Mouse (Mus musculus) MEL (cell line): ENCODE measurements around the gene B230217C12Rik. TPM values are rescaled to one million over a fixed set of nuclear protein-coding genes. Genes with fewer than 3 reads are reported as not detected.
A peak's percentile ranks its signal among the peaks of the same experiment; 100 is the strongest.

Experiments used
- DNase-seq: peaks from one replicate; pipeline ENCODE4 v3.0.0; 2011; ENCODE audit warnings: low read depth, low spot score
- H3K27ac ChIP-seq: 2 replicates; pipeline ENCODE4 v1.5.1; 2012; ENCODE audit warnings: low read depth, mild to moderate bottlenecking, control low read depth, low read length, moderate library complexity; ENCODE audit not compliant: control insufficient read depth
- H3K27me3 ChIP-seq, 2 experiments: fragments of 150-350 bp in 1 of 2; sonication (generic) in 1 of 2; 2 replicates each; pipeline ENCODE4 v1.6.1; 2012; ENCODE audit warnings: low read length in 2 of 2, mild to moderate bottlenecking in 2 of 2, improper control_type of control experiment in 1 of 2, moderate library complexity in 1 of 2; ENCODE audit not compliant: insufficient read depth in 2 of 2, control insufficient read depth in 1 of 2
- H3K36me3 ChIP-seq, 2 experiments: 2 replicates each; pipeline ENCODE4 v1.6.1; 2012 to 2014; ENCODE audit warnings: low read length in 2 of 2, improper control_type of control experiment in 1 of 2, inconsistent platforms in 1 of 2, mild to moderate bottlenecking in 1 of 2; ENCODE audit not compliant: insufficient read depth in 2 of 2, control insufficient read depth in 1 of 2
- H3K4me1 ChIP-seq, 2 experiments: fragments of 150-350 bp in 1 of 2; sonication (generic) in 1 of 2; 2 replicates each; pipeline ENCODE4 v1.6.1; 2012; ENCODE audit warnings: low read length in 2 of 2, improper control_type of control experiment in 1 of 2, mild to moderate bottlenecking in 1 of 2; ENCODE audit not compliant: insufficient read depth in 2 of 2, control insufficient read depth in 1 of 2
- H3K4me3 ChIP-seq, 2 experiments: fragments of 150-350 bp in 1 of 2; sonication (generic) in 1 of 2; 2 replicates each; pipeline ENCODE4 v1.5.1; 2012; ENCODE audit warnings: low read depth in 2 of 2, low read length in 2 of 2, mild to moderate bottlenecking in 2 of 2, moderate library complexity in 2 of 2, control low read depth in 1 of 2, improper control_type of control experiment in 1 of 2; ENCODE audit not compliant: control insufficient read depth in 1 of 2, insufficient read depth in 1 of 2
- H3K79me2 ChIP-seq: 2 replicates; pipeline ENCODE4 v1.6.1; 2012; ENCODE audit warnings: mild to moderate bottlenecking, low read length, moderate library complexity; ENCODE audit not compliant: control insufficient read depth, poor library complexity, insufficient read depth
- H3K9ac ChIP-seq: 2 replicates; pipeline ENCODE4 v1.6.1; 2012; ENCODE audit warnings: low read depth, mild to moderate bottlenecking, control low read depth, low read length, moderate library complexity; ENCODE audit not compliant: control insufficient read depth, poor library complexity, severe bottlenecking
- H3K9me3 ChIP-seq: fragments of 150-350 bp; sonication (generic); replicated peaks from 2 replicates; pipeline ENCODE4 v1.6.1; 2012; ENCODE audit warnings: mild to moderate bottlenecking, low read length, improper control_type of control experiment, moderate library complexity; ENCODE audit not compliant: insufficient read depth
- BHLHE40 ChIP-seq: IDR thresholded peaks from 2 replicates; pipeline ENCODE4 v1.6.1; 2012; ENCODE audit warnings: low read depth, mild to moderate bottlenecking, inconsistent platforms, low read length, improper control_type of control experiment, borderline replicate concordance
- CHD1 ChIP-seq: IDR thresholded peaks from 2 replicates; pipeline ENCODE4 v1.6.1; 2012; ENCODE audit warnings: low read depth, mild to moderate bottlenecking, inconsistent platforms, low read length, improper control_type of control experiment
- CHD2 ChIP-seq: IDR thresholded peaks from 2 replicates; pipeline ENCODE4 v1.6.1; 2011; ENCODE audit warnings: low read length, improper control_type of control experiment
- CTCF ChIP-seq, 3 experiments: IDR thresholded peaks in 2 of 3; conservative IDR thresholded peaks in 1 of 3; 2 replicates each; pipeline ENCODE4 v1.5.1; 2011 to 2012; ENCODE audit warnings: low read length in 3 of 3, low read depth in 2 of 3, mild to moderate bottlenecking in 2 of 3, improper control_type of control experiment in 1 of 3, inconsistent platforms in 1 of 3, mixed read lengths in 1 of 3, moderate library complexity in 1 of 3; ENCODE audit not compliant: control insufficient read depth in 1 of 3, insufficient read depth in 1 of 3, poor library complexity in 1 of 3, severe bottlenecking in 1 of 3
- E2F4 ChIP-seq: IDR thresholded peaks from 2 replicates; pipeline ENCODE4 v1.6.1; 2011; ENCODE audit warnings: low read depth, low read length, improper control_type of control experiment, borderline replicate concordance
- ELF1 ChIP-seq: IDR thresholded peaks from 2 replicates; pipeline ENCODE4 v1.6.1; 2014; ENCODE audit warnings: low read depth, mild to moderate bottlenecking, inconsistent platforms, low read length, improper control_type of control experiment, moderate library complexity
- ETS1 ChIP-seq: IDR thresholded peaks from 2 replicates; pipeline ENCODE4 v1.6.1; 2012; ENCODE audit warnings: low read depth, mild to moderate bottlenecking, inconsistent platforms, low read length, improper control_type of control experiment, moderate library complexity
- GATA1 ChIP-seq: IDR thresholded peaks from 2 replicates; pipeline ENCODE4 v1.6.1; 2011; ENCODE audit warnings: low read depth, low read length, improper control_type of control experiment
- HCFC1 ChIP-seq: IDR thresholded peaks from 2 replicates; pipeline ENCODE4 v1.6.1; 2012; ENCODE audit warnings: low read depth, mild to moderate bottlenecking, inconsistent platforms, low read length, improper control_type of control experiment, moderate library complexity
- JUND ChIP-seq: IDR thresholded peaks from 2 replicates; pipeline ENCODE4 v1.6.1; 2011; ENCODE audit warnings: low read depth, mild to moderate bottlenecking, improper control_type of control experiment, low read length
- KAT2A ChIP-seq: conservative IDR thresholded peaks from 2 replicates; pipeline ENCODE4 v1.6.1; 2012; ENCODE audit warnings: low read depth, low read length, improper control_type of control experiment, inconsistent platforms
- MAFK ChIP-seq: IDR thresholded peaks from 2 replicates; pipeline ENCODE4 v1.6.1; 2011; ENCODE audit warnings: low read depth, mild to moderate bottlenecking, low read length, improper control_type of control experiment, borderline replicate concordance
- MAX ChIP-seq: IDR thresholded peaks from 2 replicates; pipeline ENCODE4 v1.6.1; 2011; ENCODE audit warnings: low read length, improper control_type of control experiment
- MAZ ChIP-seq: IDR thresholded peaks from 2 replicates; pipeline ENCODE4 v1.6.1; 2012; ENCODE audit warnings: low read depth, mild to moderate bottlenecking, inconsistent platforms, low read length, improper control_type of control experiment
- MEF2A ChIP-seq: IDR thresholded peaks from 2 replicates; pipeline ENCODE4 v1.6.1; 2014; ENCODE audit warnings: low read depth, mild to moderate bottlenecking, inconsistent platforms, low read length, improper control_type of control experiment; ENCODE audit not compliant: poor library complexity, insufficient replicate concordance, severe bottlenecking; ENCODE audit errors: extremely low read depth
- MXI1 ChIP-seq: IDR thresholded peaks from 2 replicates; pipeline ENCODE4 v1.6.1; 2011; ENCODE audit warnings: mild to moderate bottlenecking, low read depth, low read length, improper control_type of control experiment
- MYB ChIP-seq: IDR thresholded peaks from 2 replicates; pipeline ENCODE4 v1.6.1; 2011; ENCODE audit warnings: mild to moderate bottlenecking, low read depth, low read length, improper control_type of control experiment
- MYC ChIP-seq: IDR thresholded peaks from 2 replicates; pipeline ENCODE4 v1.6.1; 2011; ENCODE audit warnings: low read depth, mild to moderate bottlenecking, low read length, improper control_type of control experiment, moderate library complexity
- NELFE ChIP-seq: IDR thresholded peaks from 2 replicates; pipeline ENCODE4 v1.6.1; 2011; ENCODE audit warnings: low read depth, low read length, improper control_type of control experiment
- POLR2A ChIP-seq, 2 experiments: IDR thresholded peaks; 2 replicates each; pipeline ENCODE4 v1.6.1; 2011 to 2012; ENCODE audit warnings: low read length in 2 of 2, mild to moderate bottlenecking in 2 of 2, control low read depth in 1 of 2, improper control_type of control experiment in 1 of 2, low read depth in 1 of 2, moderate library complexity in 1 of 2; ENCODE audit not compliant: control insufficient read depth in 1 of 2, insufficient read depth in 1 of 2, poor library complexity in 1 of 2
- POLR2AphosphoS2 ChIP-seq: IDR thresholded peaks from 2 replicates; pipeline ENCODE4 v1.6.1; 2011; ENCODE audit warnings: low read length, improper control_type of control experiment
- POLR2AphosphoS5 ChIP-seq: IDR thresholded peaks from 2 replicates; pipeline ENCODE4 v1.6.1; 2012; ENCODE audit warnings: low read depth, borderline replicate concordance, mild to moderate bottlenecking, inconsistent platforms, low read length, moderate library complexity, mixed read lengths
- RAD21 ChIP-seq: IDR thresholded peaks from 2 replicates; pipeline ENCODE4 v1.6.1; 2011; ENCODE audit warnings: mild to moderate bottlenecking, low read depth, low read length, improper control_type of control experiment
- RCOR1 ChIP-seq: IDR thresholded peaks from 2 replicates; pipeline ENCODE4 v1.6.1; 2012; ENCODE audit warnings: low read depth, mild to moderate bottlenecking, inconsistent platforms, low read length, improper control_type of control experiment
- SIN3A ChIP-seq: IDR thresholded peaks from 2 replicates; pipeline ENCODE4 v1.6.1; 2012; ENCODE audit warnings: low read length, improper control_type of control experiment, inconsistent platforms
- SMC3 ChIP-seq: IDR thresholded peaks from 2 replicates; pipeline ENCODE4 v1.6.1; 2011; ENCODE audit warnings: low read depth, low read length, improper control_type of control experiment
- TAL1 ChIP-seq: IDR thresholded peaks from 2 replicates; pipeline ENCODE4 v1.6.1; 2012; ENCODE audit warnings: mild to moderate bottlenecking, inconsistent platforms, low read length, moderate library complexity, mixed read lengths
- TBP ChIP-seq: IDR thresholded peaks from 2 replicates; pipeline ENCODE4 v1.8.0; 2011; ENCODE audit warnings: low read depth, low read length, improper control_type of control experiment
- TCF12 ChIP-seq: IDR thresholded peaks from 2 replicates; pipeline ENCODE4 v1.6.1; 2014; ENCODE audit warnings: low read depth, mild to moderate bottlenecking, inconsistent platforms, low read length, improper control_type of control experiment, moderate library complexity
- UBTF ChIP-seq: IDR thresholded peaks from 2 replicates; pipeline ENCODE4 v1.6.1; 2012; ENCODE audit warnings: low read depth, mild to moderate bottlenecking, inconsistent platforms, low read length, improper control_type of control experiment, moderate library complexity, borderline replicate concordance; ENCODE audit not compliant: insufficient read depth
- USF1 ChIP-seq: IDR thresholded peaks from 2 replicates; pipeline ENCODE4 v1.6.1; 2014; ENCODE audit warnings: low read depth, mild to moderate bottlenecking, inconsistent platforms, low read length, improper control_type of control experiment, moderate library complexity
- USF2 ChIP-seq, 2 experiments: IDR thresholded peaks; 2 replicates each; pipeline ENCODE4 v1.6.1; 2011 to 2012; ENCODE audit warnings: improper control_type of control experiment in 2 of 2, low read length in 2 of 2, borderline replicate concordance in 1 of 2, inconsistent platforms in 1 of 2, low read depth in 1 of 2, mild to moderate bottlenecking in 1 of 2; ENCODE audit not compliant: insufficient read depth in 1 of 2
- ZC3H11A ChIP-seq: IDR thresholded peaks from 2 replicates; pipeline ENCODE4 v1.6.1; 2012; ENCODE audit warnings: low read depth, mild to moderate bottlenecking, inconsistent platforms, low read length, improper control_type of control experiment
- ZKSCAN1 ChIP-seq: IDR thresholded peaks from 2 replicates; pipeline ENCODE4 v1.6.1; 2012; ENCODE audit warnings: low read depth, mild to moderate bottlenecking, inconsistent platforms, low read length, improper control_type of control experiment, moderate library complexity
- ZMIZ1 ChIP-seq: IDR thresholded peaks from 2 replicates; pipeline ENCODE4 v1.6.1; 2012; ENCODE audit warnings: low read depth, mild to moderate bottlenecking, inconsistent platforms, low read length, improper control_type of control experiment, moderate library complexity
- ZNF384 ChIP-seq: IDR thresholded peaks from 2 replicates; pipeline ENCODE4 v1.6.1; 2012; ENCODE audit warnings: low read depth, mild to moderate bottlenecking, inconsistent platforms, low read length, improper control_type of control experiment
- polyA plus RNA-seq, 2 experiments: library from polyadenylated mRNA; stranded (reverse) in 1 of 2; unstranded in 1 of 2; fragments of >175 nt in 1 of 2; fragments of >200 nt in 1 of 2; gene quantifications; 2 replicates each; pipeline versions ENCODE4 v1.2.1 to v1.2.4; 2012; ENCODE audit warnings: low replicate concordance in 2 of 2, low read depth in 1 of 2; ENCODE audit not compliant: insufficient read length in 2 of 2, insufficient read depth in 1 of 2, missing spikeins in 1 of 2
- total RNA-seq: library from RNA; depleted of rRNA; stranded (reverse); fragments of 300-350 nt; gene quantifications from 2 replicates; pipeline ENCODE4 v1.2.3, GENCODE M21; 2012

Gene B230217C12Rik
- total and polyA plus RNA-seq, 3 experiments: 0.81 TPM; not detected in 2

DNA sequence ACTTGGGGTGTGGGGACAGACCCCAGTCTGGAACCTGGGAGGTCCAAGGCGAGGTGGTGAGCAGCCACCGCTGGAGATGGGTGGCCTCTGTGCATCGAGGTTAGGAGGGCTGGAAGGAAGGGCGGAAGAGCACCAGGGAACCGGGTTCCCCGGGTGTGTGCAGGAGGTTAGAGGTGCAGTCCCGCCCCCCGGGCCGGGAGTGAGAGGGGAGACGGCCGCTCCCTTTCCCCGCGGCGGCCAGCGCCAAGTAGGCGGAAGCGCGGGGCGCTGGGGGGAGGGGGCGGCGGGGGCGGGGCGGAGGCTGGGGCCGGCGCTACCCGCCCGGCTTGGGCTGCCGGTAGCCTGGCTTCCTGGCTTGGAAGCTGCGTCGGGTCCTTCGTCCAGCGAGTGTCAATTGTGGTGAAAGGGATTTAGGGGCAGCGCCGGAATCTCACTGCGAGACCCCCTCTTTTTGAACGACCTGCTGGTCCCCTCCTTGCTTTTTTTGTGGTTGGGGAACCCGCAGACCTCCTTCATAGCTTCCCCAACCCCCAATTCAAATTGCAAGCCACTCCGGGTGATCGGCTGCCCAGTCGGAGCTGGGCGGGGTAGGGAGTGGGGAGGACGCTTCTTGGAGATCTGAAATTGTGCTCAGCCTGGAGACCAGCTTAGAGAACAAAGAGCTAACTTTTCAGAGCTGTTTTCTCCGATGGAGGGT, 40.4 kb upstream of the B230217C12Rik start:
- Histone ChIP-seq H3K36me3 (peaks cover 0 to 12% of the 10 kb centered on the region in 2 experiments; a peak in 2 of 4 replicates), H3K27me3 (no peaks in the 10 kb centered on the region), H3K79me2 (peaks cover 13% of the 10 kb centered on the region; the same call in 1 of the 2 replicates), H3K4me3 (peak overlapping the region; percentile 86 to 93), H3K9me3 (no peaks in the 10 kb centered on the region), H3K4me1 (peaks cover 2 to 20% of the 10 kb centered on the region in 2 experiments; a peak in 3 of 4 replicates), H3K27ac (peak overlapping the region; percentile 87), H3K9ac (peak overlapping the region; percentile 82)
- peak; percentile 90 for DNase-seq
- no peak for TF ChIP-seq TAL1
- TF ChIP-seq USF1: 0 out of 2 replicates have a peak, but pooled peaks have one; percentile 22
- TF ChIP-seq SMC3: no peak
- TF ChIP-seq ZMIZ1: peak; percentile 40; the same call in 1 of the 2 replicates
- no peak; the same call in 1 of the 2 replicates for TF ChIP-seq HCFC1
- TF ChIP-seq POLR2A (IDR thresholded peaks at IDR 0.05; ENCODE audit: control insufficient read depth in 1 of 2, insufficient read depth in 1 of 2, low read depth in 1 of 2, low read length in 2 of 2, poor library complexity in 1 of 2): peak; percentile 20 to 50; a peak in 2 of 4 replicates
- no peak for TF ChIP-seq KAT2A
- TF ChIP-seq TCF12: no peak
- peak; percentile 82; the same call in 1 of the 2 replicates for TF ChIP-seq MAZ
- TF ChIP-seq RAD21: no peak
- TF ChIP-seq JUND: no peak
- peak; percentile 59; the same call in 1 of the 2 replicates for TF ChIP-seq POLR2AphosphoS2
- peak; percentile 72 for TF ChIP-seq ELF1
- 0 out of 2 replicates have a peak, but pooled peaks have one; percentile 15 for TF ChIP-seq MXI1
- TF ChIP-seq TBP: no peak
- no peak for TF ChIP-seq UBTF
- 0 out of 2 replicates have a peak, but pooled peaks have one; percentile 31 for TF ChIP-seq MAX
- no peak; the same call in 1 of the 2 replicates for TF ChIP-seq E2F4
- TF ChIP-seq RCOR1: no peak
- no peak for TF ChIP-seq CTCF (IDR thresholded peaks at IDR 0.05 in 2 of 3, conservative IDR thresholded peaks at IDR 0.05 in 1 of 3; ENCODE audit: control insufficient read depth in 1 of 3, insufficient read depth in 1 of 3, low read depth in 2 of 3, low read length in 3 of 3, poor library complexity in 1 of 3, severe bottlenecking in 1 of 3)
- TF ChIP-seq CHD2: no peak
- no peak for TF ChIP-seq MAFK
- no peak for TF ChIP-seq ZC3H11A
- TF ChIP-seq ZNF384: no peak
- peak; percentile 51; the same call in 1 of the 2 replicates for TF ChIP-seq SIN3A
- no peak for TF ChIP-seq MYB
- no peak for TF ChIP-seq ZKSCAN1
- TF ChIP-seq BHLHE40: no peak
- peak; percentile 80; the same call in 1 of the 2 replicates for TF ChIP-seq CHD1
- TF ChIP-seq GATA1: no peak
- peak; percentile 60 for TF ChIP-seq NELFE
- no peak for TF ChIP-seq POLR2AphosphoS5
- TF ChIP-seq USF2 (IDR thresholded peaks at IDR 0.05; ENCODE audit: borderline replicate concordance in 1 of 2, insufficient read depth in 1 of 2, low read depth in 1 of 2, low read length in 2 of 2): no peak
- no peak; the same call in none of the 2 replicates for TF ChIP-seq ETS1
- TF ChIP-seq MYC: 0 out of 2 replicates have a peak, but pooled peaks have one; percentile 8
- no peak for TF ChIP-seq MEF2A
